ENCODE assay signal across 9 mouse cellular contexts in genomic region chr11:53479783-53480301, GRCm38 (mm10). TPM values are rescaled to one million over a fixed set of nuclear protein-coding genes. Genes with fewer than 3 reads are reported as not detected.
A peak's percentile ranks its signal among the peaks of the same experiment; 100 is the strongest.
DNase-seq lines count a peak whose midpoint lies in the region; ATAC-seq and TF ChIP-seq lines count a peak whose summit lies in the region.
"Had no signal": no experiment of that assay in that cellular context is flagged by ENCODE, and none has a peak within 500 bp of the region (broad histone marks: within the 10 kb centered on the region; RNA-seq: fewer than 3 reads in every experiment).

Gene Gm9945, plus strand, starts transcription at chr11:53480166.
Gene Sowaha, minus strand, starts transcription at chr11:53480274.

- no peaks in the 10 kb centered on the region for H3K79me2 ChIP-seq in heart, adult 2 months (replicated peaks; ENCODE audit: control insufficient read depth, insufficient read depth, low read length)

- peak within 1 kb of the TSS; percentile 69 for H3K4me2 ChIP-seq in forebrain, embryonic 16.5 days (ENCODE audit: low read length)
- peak within 1 kb of the TSS; percentile 67 for H3K4me2 ChIP-seq in kidney, embryonic 14.5 days (replicated peaks; ENCODE audit: low read depth, low read length)
- H3K4me2 ChIP-seq in limb, embryonic 13.5 days (replicated peaks): peak within 1 kb of the TSS; percentile 83
- H3K4me2 ChIP-seq in midbrain, embryonic 14.5 days (ENCODE audit: low read length): peak within 1 kb of the TSS; percentile 66

- no peaks in the 10 kb centered on the region for H3K4me1 ChIP-seq in heart, adult 2 months (ENCODE audit: control insufficient read depth, insufficient read depth, low read length)
- H3K4me1 ChIP-seq in forebrain, embryonic 16.5 days (replicated peaks; ENCODE audit: control insufficient read depth, insufficient read depth, low read length): peaks cover 31% of the 10 kb centered on the region
- peaks cover 9% of the 10 kb centered on the region; the same call in 1 of the 2 replicates for H3K4me1 ChIP-seq in kidney, embryonic 14.5 days (ENCODE audit: control insufficient read depth, insufficient read depth, low read length)
- peaks cover 20% of the 10 kb centered on the region for H3K4me1 ChIP-seq in limb, embryonic 13.5 days
- H3K4me1 ChIP-seq in midbrain, embryonic 14.5 days (ENCODE audit: control insufficient read depth, insufficient read depth, low read length): peaks cover 15% of the 10 kb centered on the region

- intact Hi-C loops in heart, adult 2 months (cut with DNase I): no loop called here
- intact Hi-C loops in heart, postnatal 10 days (cut with DNase I): no loop called here

- no peak for TF ChIP-seq POLR2A in heart, adult 2 months (IDR thresholded peaks at IDR 0.05; ENCODE audit: insufficient read depth, low read depth, low read length)

- H3K27me3 ChIP-seq in heart, adult 2 months (ENCODE audit: control insufficient read depth, insufficient read depth, low read length): peaks cover 14% of the 10 kb centered on the region
- peaks cover 33% of the 10 kb centered on the region for H3K27me3 ChIP-seq in forebrain, embryonic 16.5 days (replicated peaks; ENCODE audit: control insufficient read depth, insufficient read depth, low read length)
- H3K27me3 ChIP-seq in kidney, embryonic 14.5 days (ENCODE audit: control insufficient read depth, insufficient read depth, low read length): peaks cover 47% of the 10 kb centered on the region
- peaks cover 82% of the 10 kb centered on the region for H3K27me3 ChIP-seq in limb, embryonic 13.5 days
- peaks cover 62% of the 10 kb centered on the region for H3K27me3 ChIP-seq in midbrain, embryonic 14.5 days (ENCODE audit: control insufficient read depth, insufficient read depth, low read length)

- 8% methylated on average over 40 of the region's 40 CpGs for WGBS in heart, adult 2 months
- WGBS in forebrain, embryonic 16.5 days: 2% methylated on average over 40 of the region's 40 CpGs
- 2% methylated on average over 40 of the region's 40 CpGs for WGBS in kidney, embryonic 14.5 days
- WGBS in limb, embryonic 13.5 days: 2% methylated on average over 39 of the region's 40 CpGs
- WGBS in midbrain, embryonic 14.5 days: 3% methylated on average over 40 of the region's 40 CpGs

- H3K4me3 ChIP-seq in heart, adult 2 months: peak within 1 kb of the TSS; percentile 50
- peak within 1 kb of the TSS; percentile 51 for H3K4me3 ChIP-seq in forebrain, embryonic 16.5 days (replicated peaks; ENCODE audit: low read length)
- peak within 1 kb of the TSS; percentile 42 for H3K4me3 ChIP-seq in kidney, embryonic 14.5 days (ENCODE audit: low read length)
- H3K4me3 ChIP-seq in limb, embryonic 13.5 days: peak within 1 kb of the TSS; percentile 50
- H3K4me3 ChIP-seq in midbrain, embryonic 14.5 days (replicated peaks; ENCODE audit: low read depth, low read length): peak within 1 kb of the TSS; percentile 42

- no peak for DNase-seq in heart, adult 2 months
- no peak for DNase-seq in heart, postnatal 10 days
- DNase-seq in cerebellum, adult 11 months: peak; percentile 82
- DNase-seq in midbrain, embryonic 14.5 days: peak; percentile 67
- peak; percentile 37 for DNase-seq in urinary bladder, postnatal 25 days (ENCODE audit: low spot score)

- peaks cover 5% of the 10 kb centered on the region; the same call in 1 of the 2 replicates for H3K9me3 ChIP-seq in forebrain, embryonic 16.5 days (ENCODE audit: control insufficient read depth, low read length)
- peaks cover 5% of the 10 kb centered on the region; the same call in 1 of the 2 replicates for H3K9me3 ChIP-seq in kidney, embryonic 14.5 days (ENCODE audit: control insufficient read depth, low read length)
- H3K9me3 ChIP-seq in limb, embryonic 13.5 days: no peaks in the 10 kb centered on the region
- H3K9me3 ChIP-seq in midbrain, embryonic 14.5 days (ENCODE audit: control insufficient read depth, low read length): peaks cover 4% of the 10 kb centered on the region; the same call in 1 of the 2 replicates

- H3K9ac ChIP-seq in heart, adult 2 months (ENCODE audit: low read depth, low read length): peak within 1 kb of the TSS; percentile 74
- H3K9ac ChIP-seq in forebrain, embryonic 16.5 days (replicated peaks; ENCODE audit: low read depth, low read length): peak within 1 kb of the TSS; percentile 52
- H3K9ac ChIP-seq in kidney, embryonic 14.5 days (ENCODE audit: low read depth, low read length): peak within 1 kb of the TSS; percentile 50
- H3K9ac ChIP-seq in limb, embryonic 13.5 days: peak within 1 kb of the TSS; percentile 48
- H3K9ac ChIP-seq in midbrain, embryonic 14.5 days (replicated peaks; ENCODE audit: low read length): peak within 1 kb of the TSS; percentile 34

- peak; percentile 49 for TF ChIP-seq CTCF in heart, adult 2 months (IDR thresholded peaks at IDR 0.05)

- no peaks in the 10 kb centered on the region for H3K36me3 ChIP-seq in heart, adult 2 months (ENCODE audit: control insufficient read depth, insufficient read depth, low read length)
- no peaks in the 10 kb centered on the region for H3K36me3 ChIP-seq in forebrain, embryonic 16.5 days (ENCODE audit: control insufficient read depth, insufficient read depth)
- H3K36me3 ChIP-seq in kidney, embryonic 14.5 days (ENCODE audit: control insufficient read depth, insufficient read depth, low read length): no peaks in the 10 kb centered on the region
- no peaks in the 10 kb centered on the region for H3K36me3 ChIP-seq in limb, embryonic 13.5 days
- H3K36me3 ChIP-seq in midbrain, embryonic 14.5 days (ENCODE audit: control insufficient read depth, insufficient read depth, low read length): no peaks in the 10 kb centered on the region

- no peak within 1 kb of the TSS for H3K27ac ChIP-seq in heart, adult 2 months
- H3K27ac ChIP-seq in forebrain, embryonic 16.5 days (ENCODE audit: low read length): no peak within 1 kb of the TSS
- H3K27ac ChIP-seq in kidney, embryonic 14.5 days (ENCODE audit: low read depth, low read length): no peak within 1 kb of the TSS
- no peak within 1 kb of the TSS for H3K27ac ChIP-seq in limb, embryonic 13.5 days
- no peak within 1 kb of the TSS for H3K27ac ChIP-seq in midbrain, embryonic 14.5 days (replicated peaks; ENCODE audit: low read depth, low read length)

- peak; percentile 49 for ATAC-seq in forebrain, embryonic 16.5 days
- ATAC-seq in kidney, embryonic 14.5 days (ENCODE audit: low FRiP score, low TSS enrichment): peak; percentile 66
- no peak for ATAC-seq in limb, embryonic 13.5 days (ENCODE audit: low FRiP score, low read depth)
- no peak for ATAC-seq in midbrain, embryonic 14.5 days (ENCODE audit: low FRiP score, low TSS enrichment)

- no peak for TF ChIP-seq EP300 in heart, adult 2 months (IDR thresholded peaks at IDR 0.05; ENCODE audit: insufficient read depth, low read depth, low read length)

RNA-seq across cellular contexts. Expression of gene Gm9945, which starts in this region (rescaled TPM):
- total RNA-seq in heart, adult 2 months (2021): not detected
- polyA plus RNA-seq in heart, adult 2 months (2012; rRNA removed): not detected in 2 replicates
- total RNA-seq in heart, postnatal 10 days (2021): not detected
- not detected in 2 replicates for polyA plus RNA-seq in forebrain, embryonic 16.5 days (2015; fragmentation: Nextera tagmentation; extraction: Ambion mirVana)
- not detected in 2 replicates for polyA plus RNA-seq in kidney, embryonic 14.5 days (2014; fragmentation: Nextera tagmentation; extraction: Ambion mirVana)
- polyA plus RNA-seq in limb, embryonic 13.5 days (2015; fragmentation: Nextera tagmentation; extraction: Ambion mirVana): not detected in 2 replicates
- not detected in 2 replicates for polyA plus RNA-seq in midbrain, embryonic 14.5 days (2014; fragmentation: Nextera tagmentation; extraction: Ambion mirVana)
- total RNA-seq: CH12.LX had no signal

RNA-seq across cellular contexts. Expression of gene Sowaha, which starts in this region (rescaled TPM):
- total RNA-seq in heart, adult 2 months (2021): under 1 TPM; 0.05 to 0.34 TPM
- polyA plus RNA-seq in heart, adult 2 months (2012; rRNA removed): 0.03 and 0.10 TPM in 2 replicates
- under 1 TPM; 0.10 TPM for total RNA-seq in heart, postnatal 10 days (2021)
- 1.9 and 2.2 TPM in 2 replicates for polyA plus RNA-seq in forebrain, embryonic 16.5 days (2015; fragmentation: Nextera tagmentation; extraction: Ambion mirVana)
- 0.09 and 0.14 TPM in 2 replicates for polyA plus RNA-seq in kidney, embryonic 14.5 days (2014; fragmentation: Nextera tagmentation; extraction: Ambion mirVana)
- polyA plus RNA-seq in limb, embryonic 13.5 days (2015; fragmentation: Nextera tagmentation; extraction: Ambion mirVana): 0.17 and 0.37 TPM in 2 replicates
- 0.50 and 0.69 TPM in 2 replicates for polyA plus RNA-seq in midbrain, embryonic 14.5 days (2014; fragmentation: Nextera tagmentation; extraction: Ambion mirVana)
- total RNA-seq: CH12.LX had no signal

Comparison
In these comparisons a context has a peak if more than half of its experiments do, and no peak if none do; other contexts are left out.
1. Peak in ATAC-seq, H3K4me3 ChIP-seq, H3K9ac ChIP-seq and H3K4me2 ChIP-seq in kidney, embryonic 14.5 days; RNA of the genes that start here not detected or under 1 TPM.
2. Peak in DNase-seq, H3K4me3 ChIP-seq, H3K9ac ChIP-seq and H3K4me2 ChIP-seq in midbrain, embryonic 14.5 days; RNA of the genes that start here not detected or under 1 TPM.
3. DNase-seq: peak in cerebellum, adult 11 months (single experiment) and urinary bladder, postnatal 25 days (single experiment); none in heart, adult 2 months (0 of 2) and heart, postnatal 10 days (0 of 2).
4. Peak in every context shown above with its lines, with median percentiles within 50 percentile points of each other: H3K4me3 ChIP-seq, H3K9ac ChIP-seq and H3K4me2 ChIP-seq.